Mouse (Mus musculus): Measurements from ENCODE around the gene Arid5a. TPM values are rescaled to one million over a fixed set of nuclear protein-coding genes. Genes with fewer than 3 reads are reported as not detected.
A peak's percentile ranks its signal among the peaks of the same experiment; 100 is the strongest.

Gene Arid5a
- polyA plus RNA-seq, 1 experiment from 2014 or later = 13.7 TPM

DNA sequence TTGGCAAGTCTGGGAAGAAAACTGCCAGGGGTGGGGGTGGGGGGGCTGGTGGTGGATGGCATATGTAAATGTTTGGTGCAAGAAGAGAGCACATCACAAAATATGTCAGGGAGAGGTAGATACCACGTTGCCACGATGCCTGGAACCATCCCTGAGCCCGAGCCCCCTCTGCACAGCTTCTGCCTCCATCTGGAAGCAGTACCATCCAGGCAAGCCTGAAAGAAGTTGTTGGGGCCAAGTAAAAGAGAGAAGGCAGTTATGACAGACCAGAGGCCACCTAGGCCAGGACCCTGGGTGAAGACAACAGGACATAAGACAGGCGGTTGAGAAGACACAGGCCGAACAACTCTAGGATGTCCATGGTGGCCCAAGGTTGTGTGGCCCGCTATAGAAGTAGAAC, 7.0 kb upstream of the Arid5a start:
- peaks cover 35% of the 10 kb centered on the region for H3K27me3 ChIP-seq (replicated peaks; ENCODE audit: control insufficient read depth, insufficient read depth, low read length)

DNA sequence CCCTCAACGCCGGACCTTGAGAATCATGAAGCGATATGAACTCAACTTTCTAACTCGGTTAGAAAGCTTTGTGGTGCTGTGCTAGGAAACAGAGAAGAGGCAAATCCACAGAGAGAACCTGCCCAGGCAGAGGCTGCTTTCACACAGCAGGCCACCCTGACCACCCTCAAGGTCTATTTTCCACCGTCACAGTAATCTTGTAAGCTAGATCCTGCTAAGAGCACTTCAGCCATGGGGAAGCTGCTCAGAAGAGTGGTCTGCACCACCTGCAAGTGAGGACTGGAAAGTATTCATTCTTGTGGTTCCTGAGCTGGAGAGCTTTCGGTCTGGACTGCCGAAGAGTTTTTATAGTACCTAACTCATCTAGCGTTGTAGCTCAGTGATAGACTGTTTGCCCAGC, 5.3 kb upstream of the Arid5a start:
- no peak for DNase-seq (ENCODE audit: low spot score)

More for the DNA sequence above, 7.0 kb upstream of the Arid5a start:
- no peak for DNase-seq (ENCODE audit: low spot score)
- no peak overlapping the region for H3K27ac ChIP-seq (replicated peaks; ENCODE audit: low read depth, low read length)
- no peaks in the 10 kb centered on the region for H3K36me3 ChIP-seq (ENCODE audit: control insufficient read depth, insufficient read depth, low read length)
- no peak overlapping the region for H3K9ac ChIP-seq (ENCODE audit: low read depth, low read length)
- peaks cover 6% of the 10 kb centered on the region for H3K4me1 ChIP-seq (ENCODE audit: control insufficient read depth, insufficient read depth, low read length)
- no peak overlapping the region for H3K4me3 ChIP-seq (ENCODE audit: low read depth, low read length)
- H3K9me3 ChIP-seq (ENCODE audit: control insufficient read depth, low read length) = no peaks in the 10 kb centered on the region
- 82% methylated on average over 6 of the region's 6 CpGs for WGBS
- no peak for ATAC-seq (ENCODE audit: low read depth)
- H3K4me2 ChIP-seq (ENCODE audit: low read depth, low read length) = no peak overlapping the region

DNA sequence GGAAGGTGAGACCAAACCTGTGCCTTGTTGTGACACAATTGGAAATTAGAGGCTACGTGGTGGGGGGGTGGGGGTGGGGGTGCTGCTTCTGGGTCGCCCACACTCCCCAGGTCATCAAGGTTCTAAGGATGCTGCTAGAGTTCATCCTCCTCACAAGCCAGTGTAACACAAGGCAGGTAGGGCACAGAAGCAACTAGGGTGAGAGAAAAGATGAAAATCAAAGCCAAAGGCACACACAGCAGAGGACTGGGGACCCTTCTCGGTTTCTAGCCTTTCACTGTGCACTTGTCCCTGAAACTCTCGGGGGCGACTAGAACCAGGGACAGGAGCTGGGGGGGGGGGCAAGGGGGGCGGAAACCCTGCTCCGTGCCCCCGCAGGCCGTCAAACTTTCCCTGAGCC, 4.6 kb upstream of the Arid5a start:
- peaks cover 6% of the 10 kb centered on the region for H3K4me1 ChIP-seq (ENCODE audit: control insufficient read depth, insufficient read depth, low read length)
- 37% methylated on average over 3 of the region's 9 CpGs for WGBS
- peak overlapping the region; percentile 51 for H3K9ac ChIP-seq (ENCODE audit: low read depth, low read length)
- no peaks in the 10 kb centered on the region for H3K36me3 ChIP-seq (ENCODE audit: control insufficient read depth, insufficient read depth, low read length)
- H3K27ac ChIP-seq (replicated peaks; ENCODE audit: low read depth, low read length) = 0 out of 2 replicates have a peak overlapping the region, but pooled peaks have one; percentile 40
- ATAC-seq (ENCODE audit: low read depth) (no peak), DNase-seq (ENCODE audit: low spot score) (no peak)
- peaks cover 34% of the 10 kb centered on the region for H3K27me3 ChIP-seq (replicated peaks; ENCODE audit: control insufficient read depth, insufficient read depth, low read length)
- no peaks in the 10 kb centered on the region for H3K9me3 ChIP-seq (ENCODE audit: control insufficient read depth, low read length)
- H3K4me2 ChIP-seq (ENCODE audit: low read depth, low read length) = peak overlapping the region; percentile 71
- peak overlapping the region; percentile 36 for H3K4me3 ChIP-seq (ENCODE audit: low read depth, low read length)

More for the DNA sequence above, 5.3 kb upstream of the Arid5a start:
- no peak overlapping the region for H3K4me2 ChIP-seq (ENCODE audit: low read depth, low read length)
- no peaks in the 10 kb centered on the region for H3K9me3 ChIP-seq (ENCODE audit: control insufficient read depth, low read length)
- ATAC-seq (ENCODE audit: low read depth) = no peak
- H3K27me3 ChIP-seq (replicated peaks; ENCODE audit: control insufficient read depth, insufficient read depth, low read length) = peaks cover 35% of the 10 kb centered on the region
- WGBS = 67% methylated on average over 8 of the region's 8 CpGs
- peaks cover 6% of the 10 kb centered on the region for H3K4me1 ChIP-seq (ENCODE audit: control insufficient read depth, insufficient read depth, low read length)
- no peak overlapping the region for H3K27ac ChIP-seq (replicated peaks; ENCODE audit: low read depth, low read length)
- no peak overlapping the region for H3K9ac ChIP-seq (ENCODE audit: low read depth, low read length)
- no peak overlapping the region for H3K4me3 ChIP-seq (ENCODE audit: low read depth, low read length)
- H3K36me3 ChIP-seq (ENCODE audit: control insufficient read depth, insufficient read depth, low read length) = no peaks in the 10 kb centered on the region

DNA sequence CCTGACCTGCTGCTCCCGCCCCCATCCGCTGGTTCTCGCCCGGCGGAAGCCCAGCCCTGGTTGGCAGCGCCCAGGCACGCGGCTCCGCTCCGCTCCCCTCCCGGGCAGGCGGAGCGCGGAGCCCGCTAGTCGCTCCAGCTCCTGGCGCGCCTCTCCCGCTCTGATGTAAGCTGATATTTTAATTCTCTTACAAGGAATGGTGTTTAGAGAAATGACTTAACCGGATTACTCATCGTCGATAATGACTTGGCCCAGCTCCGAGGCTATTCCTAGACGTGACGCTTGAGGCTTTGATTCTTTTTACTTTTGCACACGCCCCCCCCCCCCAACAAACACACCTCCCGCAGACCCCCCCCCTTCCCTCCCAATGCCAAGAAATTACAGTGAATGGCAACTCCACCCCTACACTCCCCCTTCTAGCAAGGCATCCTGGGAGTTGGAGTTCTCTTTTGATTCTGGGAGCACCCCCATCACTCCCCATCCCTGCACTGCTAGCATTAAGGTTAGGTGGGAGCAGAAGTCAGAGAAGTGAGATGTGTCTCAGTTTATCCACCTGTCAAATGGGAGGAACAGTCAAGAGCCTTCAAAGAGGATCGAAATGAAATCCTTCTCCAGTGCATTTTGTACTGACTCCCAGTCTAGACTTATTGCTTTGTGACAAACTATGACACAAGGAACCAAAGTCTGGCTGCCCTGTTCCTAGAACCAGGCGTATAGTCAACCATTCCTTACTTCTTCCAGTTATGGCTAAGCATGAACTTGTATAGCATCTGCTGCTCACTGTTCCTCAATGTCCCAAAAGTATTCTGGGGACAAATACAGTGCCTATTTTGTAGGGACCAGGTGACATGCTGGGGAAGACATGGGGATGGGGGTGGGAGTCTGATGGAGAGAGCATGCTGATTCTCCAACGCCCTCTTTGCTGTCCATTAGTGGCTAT, 3.9 kb upstream of the Arid5a start:
- Histone ChIP-seq H3K9me3 (ENCODE audit: control insufficient read depth, low read length) (no peaks in the 10 kb centered on the region), H3K4me2 (ENCODE audit: low read depth, low read length) (peak overlapping the region; percentile 71), H3K27me3 (replicated peaks; ENCODE audit: control insufficient read depth, insufficient read depth, low read length) (peaks cover 29% of the 10 kb centered on the region; the same call in 1 of the 2 replicates), H3K36me3 (ENCODE audit: control insufficient read depth, insufficient read depth, low read length) (no peaks in the 10 kb centered on the region), H3K9ac (ENCODE audit: low read depth, low read length) (peak overlapping the region; percentile 51), H3K4me1 (ENCODE audit: control insufficient read depth, insufficient read depth, low read length) (peaks cover 13% of the 10 kb centered on the region), H3K4me3 (ENCODE audit: low read depth, low read length) (peak overlapping the region; percentile 36), H3K27ac (replicated peaks; ENCODE audit: low read depth, low read length) (0 out of 2 replicates have a peak overlapping the region, but pooled peaks have one; percentile 40)
- ATAC-seq (ENCODE audit: low read depth) (peak; percentile 68), DNase-seq (ENCODE audit: low spot score) (peak; percentile 95)
- 11% methylated on average over 26 of the region's 30 CpGs for WGBS

- no peak overlapping the region for H3K27ac ChIP-seq (replicated peaks; ENCODE audit: low read depth, low read length)
- ATAC-seq (ENCODE audit: low read depth) (no peak), DNase-seq (ENCODE audit: low spot score) (peak; percentile 38)
- peaks cover 20% of the 10 kb centered on the region; the same call in 1 of the 2 replicates for H3K27me3 ChIP-seq (replicated peaks; ENCODE audit: control insufficient read depth, insufficient read depth, low read length)
- no peak overlapping the region for H3K4me2 ChIP-seq (ENCODE audit: low read depth, low read length)
- no peak overlapping the region for H3K4me3 ChIP-seq (ENCODE audit: low read depth, low read length)
- WGBS = 43% methylated on average over 7 of the region's 7 CpGs
- no peaks in the 10 kb centered on the region for H3K36me3 ChIP-seq (ENCODE audit: control insufficient read depth, insufficient read depth, low read length)
- no peaks in the 10 kb centered on the region for H3K9me3 ChIP-seq (ENCODE audit: control insufficient read depth, low read length)
- H3K9ac ChIP-seq (ENCODE audit: low read depth, low read length) = no peak overlapping the region
- peaks cover 23% of the 10 kb centered on the region for H3K4me1 ChIP-seq (ENCODE audit: control insufficient read depth, insufficient read depth, low read length)
These were observed 2.8 kb upstream of the Arid5a start for GRCm38 (mm10) chr1:36304764-36305163.

GRCm38 (mm10) chr1:36306120-36306519, 1.4 kb upstream of the Arid5a start:
- no peak overlapping the region for H3K9ac ChIP-seq (ENCODE audit: low read depth, low read length)
- no peak overlapping the region for H3K27ac ChIP-seq (replicated peaks; ENCODE audit: low read depth, low read length)
- ATAC-seq (ENCODE audit: low read depth) (no peak), DNase-seq (ENCODE audit: low spot score) (no peak)
- H3K9me3 ChIP-seq (ENCODE audit: control insufficient read depth, low read length) = no peaks in the 10 kb centered on the region
- H3K36me3 ChIP-seq (ENCODE audit: control insufficient read depth, insufficient read depth, low read length) = no peaks in the 10 kb centered on the region
- peaks cover 23% of the 10 kb centered on the region for H3K4me1 ChIP-seq (ENCODE audit: control insufficient read depth, insufficient read depth, low read length)
- WGBS = 66% methylated on average over 6 of the region's 6 CpGs
- H3K4me2 ChIP-seq (ENCODE audit: low read depth, low read length) = no peak overlapping the region
- H3K4me3 ChIP-seq (ENCODE audit: low read depth, low read length) = no peak overlapping the region
- peaks cover 8% of the 10 kb centered on the region; the same call in 1 of the 2 replicates for H3K27me3 ChIP-seq (replicated peaks; ENCODE audit: control insufficient read depth, insufficient read depth, low read length)

DNA sequence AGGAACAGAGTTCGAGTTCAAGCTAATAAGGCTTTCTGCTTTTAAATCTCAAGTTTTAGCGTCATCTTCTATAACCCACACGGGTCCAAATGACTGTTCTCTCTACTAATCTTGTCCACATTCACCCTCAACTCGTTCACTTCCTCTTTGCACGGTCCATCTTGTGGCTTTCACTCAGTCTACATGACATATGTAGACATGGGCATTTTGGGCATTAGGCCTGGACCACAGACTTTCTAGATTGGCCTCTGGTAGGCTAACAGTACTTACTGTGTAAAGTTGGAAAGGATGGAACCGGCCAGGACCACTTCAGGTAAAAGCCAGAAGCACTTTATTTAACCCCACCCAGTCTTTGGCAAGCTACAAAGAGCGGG, 425 bp upstream of the Arid5a start:
- Histone ChIP-seq H3K36me3 (ENCODE audit: control insufficient read depth, insufficient read depth, low read length) (no peaks in the 10 kb centered on the region), H3K27ac (replicated peaks; ENCODE audit: low read depth, low read length) (no peak overlapping the region), H3K4me2 (ENCODE audit: low read depth, low read length) (peak overlapping the region; percentile 90; the same call in 1 of the 2 replicates), H3K4me1 (ENCODE audit: control insufficient read depth, insufficient read depth, low read length) (peaks cover 23% of the 10 kb centered on the region), H3K4me3 (ENCODE audit: low read depth, low read length) (no peak overlapping the region), H3K9me3 (ENCODE audit: control insufficient read depth, low read length) (no peaks in the 10 kb centered on the region), H3K27me3 (replicated peaks; ENCODE audit: control insufficient read depth, insufficient read depth, low read length) (peaks cover 3% of the 10 kb centered on the region; the same call in 1 of the 2 replicates), H3K9ac (ENCODE audit: low read depth, low read length) (no peak overlapping the region)
- DNase-seq (ENCODE audit: low spot score) = no peak
- WGBS = 68% methylated on average over 7 of the region's 7 CpGs
- ATAC-seq (ENCODE audit: low read depth) = no peak

GRCm38 (mm10) chr1:36308451-36308901, 943 bp downstream of the Arid5a start:
- Histone ChIP-seq H3K27me3 (replicated peaks; ENCODE audit: control insufficient read depth, insufficient read depth, low read length) (no peaks in the 10 kb centered on the region), H3K9me3 (ENCODE audit: control insufficient read depth, low read length) (no peaks in the 10 kb centered on the region), H3K9ac (ENCODE audit: low read depth, low read length) (peak overlapping the region; percentile 64), H3K4me2 (ENCODE audit: low read depth, low read length) (peak overlapping the region; percentile 90), H3K4me1 (ENCODE audit: control insufficient read depth, insufficient read depth, low read length) (peaks cover 17% of the 10 kb centered on the region), H3K27ac (replicated peaks; ENCODE audit: low read depth, low read length) (peak overlapping the region; percentile 77; the same call in 1 of the 2 replicates), H3K4me3 (ENCODE audit: low read depth, low read length) (peak overlapping the region; percentile 62), H3K36me3 (ENCODE audit: control insufficient read depth, insufficient read depth, low read length) (no peaks in the 10 kb centered on the region)
- WGBS = 6% methylated on average over 12 of the region's 12 CpGs
- no peak for ATAC-seq (ENCODE audit: low read depth)
- DNase-seq (ENCODE audit: low spot score) = peak; percentile 54

Data from embryonic facial prominence, embryonic 14.5 days (tissue).